Mouse (Mus musculus) midbrain, postnatal 0 days (tissue): ENCODE data around the gene Smarca1. TPM values are rescaled to one million over a fixed set of nuclear protein-coding genes. Genes with fewer than 3 reads are reported as not detected.

Experiments used
- ATAC-seq: fragments of 200-750 bp; cut with Nextera tagmentation; 2 replicates; pipeline ENCODE4 v1.8.0; 2017; ENCODE audit warnings: moderate number of reproducible peaks, mild to moderate bottlenecking, moderate TSS enrichment, moderate library complexity; ENCODE audit not compliant: low FRiP score
- DNase-seq: peaks from one replicate; pipeline ENCODE4 v3.0.0-alpha.2; 2015; ENCODE audit warnings: low spot score
- H3K27ac ChIP-seq: fragments of 300-500 bp; sonication (generic); 2 replicates; pipeline ENCODE4 v1.5.1; 2014; ENCODE audit warnings: low read depth, mild to moderate bottlenecking, low read length, mixed read lengths
- H3K27me3 ChIP-seq: fragments of 300-500 bp; sonication (generic); 2 replicates; pipeline ENCODE4 v1.6.1; 2014; ENCODE audit warnings: low read length, control low read depth, mixed read lengths; ENCODE audit not compliant: insufficient read depth
- H3K36me3 ChIP-seq: fragments of 300-500 bp; sonication (generic); 2 replicates; pipeline ENCODE4 v1.6.1; 2014; ENCODE audit warnings: low read length, control low read depth, mixed read lengths; ENCODE audit not compliant: insufficient read depth
- H3K4me1 ChIP-seq: fragments of 300-500 bp; sonication (generic); 2 replicates; pipeline ENCODE4 v1.6.1; 2014; ENCODE audit warnings: mild to moderate bottlenecking, control low read depth, antibody characterized with exemption, low read length, mixed read lengths; ENCODE audit not compliant: insufficient read depth
- H3K4me2 ChIP-seq: fragments of 300-500 bp; sonication (generic); 2 replicates; pipeline ENCODE4 v1.6.1; 2014; ENCODE audit warnings: low read depth, mild to moderate bottlenecking, low read length, mixed read lengths; ENCODE audit not compliant: poor library complexity, severe bottlenecking
- H3K4me3 ChIP-seq: fragments of 300-500 bp; sonication (generic); 2 replicates; pipeline ENCODE4 v1.5.1; 2014; ENCODE audit warnings: low read depth, mild to moderate bottlenecking, low read length, moderate library complexity
- H3K9ac ChIP-seq: fragments of 300-500 bp; sonication (generic); replicated peaks from 2 replicates; pipeline ENCODE4 v1.6.1; 2014; ENCODE audit warnings: mild to moderate bottlenecking, low read length, moderate library complexity, mixed read lengths; ENCODE audit not compliant: poor library complexity, severe bottlenecking
- H3K9me3 ChIP-seq: fragments of 300-500 bp; sonication (generic); 2 replicates; pipeline ENCODE4 v1.6.1; 2016; ENCODE audit warnings: low read length, control low read depth
- CTCF ChIP-seq: IDR thresholded peaks from 2 replicates; pipeline ENCODE4 v1.5.1; 2016; ENCODE audit warnings: antibody characterized with exemption, mild to moderate bottlenecking
- WGBS: fragments of 180-500 bp; shearing (Covaris S2); extraction: QIAGEN DNeasy Blood & Tissue Kit; methylation state at CpG from one replicate; pipeline ENCODE4 v1.1.7; 2014; 5-methylcytosine and 5-hydroxymethylcytosine counted together
- polyA plus RNA-seq: library from polyadenylated mRNA; unstranded; fragments of >200 nt; fragmentation: Nextera tagmentation; extraction: Ambion mirVana; gene quantifications from 2 replicates; pipeline ENCODE4 v1.2.1, GENCODE M21; 2015
- total RNA-seq: library from RNA; depleted of rRNA; stranded (reverse); fragments of >200 nt; gene quantifications from 2 replicates; pipeline ENCODE4 v1.2.3, GENCODE M21; 2014

The Smarca1 gene
- total and polyA plus RNA-seq, 2 experiments from 2014 or later = 31.3 to 42.0 TPM

GRCm38 (mm10) chrX:47920541-47920940 is 27.8 kb upstream of the Smarca1 start:
- no peak for TF ChIP-seq CTCF
- no peak overlapping the region for H3K4me2 ChIP-seq
- H3K9ac ChIP-seq = no peak overlapping the region
- H3K9me3 ChIP-seq = no peaks in the 10 kb centered on the region
- H3K27ac ChIP-seq = no peak overlapping the region
- no peaks in the 10 kb centered on the region for H3K36me3 ChIP-seq
- H3K4me1 ChIP-seq = no peaks in the 10 kb centered on the region
- DNase-seq (no peak), ATAC-seq (no peak)
- WGBS = 89% methylated on average over 5 of the region's 5 CpGs
- H3K4me3 ChIP-seq = no peak overlapping the region
- no peaks in the 10 kb centered on the region for H3K27me3 ChIP-seq

GRCm38 (mm10) chrX:47916831-47917230 is 24.1 kb upstream of the Smarca1 start:
- H3K27ac ChIP-seq = no peak overlapping the region
- H3K4me2 ChIP-seq = no peak overlapping the region
- TF ChIP-seq CTCF = no peak
- 88% methylated on average over 1 of the region's 1 CpGs for WGBS
- no peak overlapping the region for H3K4me3 ChIP-seq
- no peaks in the 10 kb centered on the region for H3K36me3 ChIP-seq
- H3K9me3 ChIP-seq = no peaks in the 10 kb centered on the region
- ATAC-seq (no peak), DNase-seq (no peak)
- H3K4me1 ChIP-seq = no peaks in the 10 kb centered on the region
- no peak overlapping the region for H3K9ac ChIP-seq
- H3K27me3 ChIP-seq = no peaks in the 10 kb centered on the region

- Histone ChIP-seq H3K4me2 (peak overlapping the region; percentile 57; the same call in 1 of the 2 replicates), H3K4me3 (peak overlapping the region; percentile 63; the same call in 1 of the 2 replicates), H3K27ac (no peak overlapping the region), H3K9ac (no peak overlapping the region), H3K36me3 (no peaks in the 10 kb centered on the region), H3K27me3 (no peaks in the 10 kb centered on the region), H3K9me3 (no peaks in the 10 kb centered on the region), H3K4me1 (no peaks in the 10 kb centered on the region)
- WGBS = 70% methylated on average over 7 of the region's 7 CpGs
- ATAC-seq = no peak
- no peak for DNase-seq
- no peak for TF ChIP-seq CTCF
Measured at GRCm38 (mm10) chrX:47913543-47913938, 20.8 kb upstream of the Smarca1 start.

- no peaks in the 10 kb centered on the region for H3K27me3 ChIP-seq
- no peak for ATAC-seq
- no peak overlapping the region for H3K27ac ChIP-seq
- no peaks in the 10 kb centered on the region for H3K4me1 ChIP-seq
- DNase-seq = no peak
- no peak for TF ChIP-seq CTCF
- no peaks in the 10 kb centered on the region for H3K36me3 ChIP-seq
- H3K9me3 ChIP-seq = no peaks in the 10 kb centered on the region
- peak overlapping the region; percentile 80 for H3K9ac ChIP-seq
- peak overlapping the region; percentile 63 for H3K4me3 ChIP-seq
- WGBS = 29% methylated on average over 8 of the region's 8 CpGs
- H3K4me2 ChIP-seq = peak overlapping the region; percentile 57
Measured at GRCm38 (mm10) chrX:47912904-47913542, 20.2 kb upstream of the Smarca1 start.

GRCm38 (mm10) chrX:47912306-47912792 is 19.6 kb upstream of the Smarca1 start, which contains the start of gene Ocrl:
Gene Ocrl, plus strand, starts transcription at chrX:47912387.
- Histone ChIP-seq H3K27ac (peak within 1 kb of the TSS; percentile 78), H3K4me2 (peak within 1 kb of the TSS; percentile 57), H3K9me3 (no peaks in the 10 kb centered on the region), H3K36me3 (no peaks in the 10 kb centered on the region), H3K4me1 (no peaks in the 10 kb centered on the region), H3K9ac (peak within 1 kb of the TSS; percentile 80), H3K4me3 (peak within 1 kb of the TSS; percentile 63), H3K27me3 (no peaks in the 10 kb centered on the region)
- DNase-seq (peak; percentile 68), ATAC-seq (peak; percentile 92)
- 16% methylated on average over 32 of the region's 35 CpGs for WGBS
- TF ChIP-seq CTCF = peak; percentile 79

GRCm38 (mm10) chrX:47891907-47892430 is 805 bp downstream of the Smarca1 start:
- peak overlapping the region; percentile 59 for H3K4me3 ChIP-seq
- no peaks in the 10 kb centered on the region for H3K4me1 ChIP-seq
- H3K36me3 ChIP-seq = no peaks in the 10 kb centered on the region
- DNase-seq (peak; percentile 33), ATAC-seq (peak; percentile 91)
- peak overlapping the region; percentile 91 for H3K9ac ChIP-seq
- peak overlapping the region; percentile 48 for H3K4me2 ChIP-seq
- TF ChIP-seq CTCF = no peak
- peak overlapping the region; percentile 89 for H3K27ac ChIP-seq
- 22% methylated on average over 19 of the region's 36 CpGs for WGBS
- no peaks in the 10 kb centered on the region for H3K27me3 ChIP-seq
- H3K9me3 ChIP-seq = no peaks in the 10 kb centered on the region
